Mouse (Mus musculus) CH12.LX (cell line): ENCODE data around the gene Cstl1.

ENCODE experiments used
- CTCF ChIP-seq, 2 experiments: IDR thresholded peaks in 1 of 2; conservative IDR thresholded peaks in 1 of 2; 2 replicates each; pipeline ENCODE4 v1.5.1; 2011 to 2012; ENCODE audit warnings: low read depth in 2 of 2, low read length in 2 of 2, improper control_type of control experiment in 1 of 2, inconsistent platforms in 1 of 2, mild to moderate bottlenecking in 1 of 2, moderate library complexity in 1 of 2
- POLR2A ChIP-seq: IDR thresholded peaks from 2 replicates; pipeline ENCODE4 v1.6.1; 2011; ENCODE audit warnings: low read depth, mild to moderate bottlenecking, improper control_type of control experiment, low read length
- TBP ChIP-seq: conservative IDR thresholded peaks from 2 replicates; pipeline ENCODE4 v1.6.1; 2011; ENCODE audit warnings: low read depth, low read length, improper control_type of control experiment

DNA sequence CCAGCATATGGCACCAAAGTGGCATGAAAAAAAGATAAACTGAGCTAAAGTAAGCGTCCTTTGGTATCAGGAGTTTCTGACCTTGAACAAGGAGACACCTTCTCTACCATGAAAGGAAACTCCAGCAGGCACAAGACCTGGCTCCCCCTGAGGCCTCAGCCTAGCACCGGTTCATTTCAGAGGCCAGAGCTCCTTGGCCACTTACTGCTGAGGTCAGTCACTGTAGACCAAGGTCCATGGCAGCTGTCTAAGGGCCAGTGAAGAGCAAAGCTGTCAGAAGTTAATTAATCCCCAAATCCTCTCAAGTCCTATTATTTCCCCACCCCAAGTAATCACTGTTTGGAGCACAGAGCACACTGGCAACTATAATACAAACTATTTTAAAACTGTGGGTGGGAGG is 33.1 kb upstream of the Cstl1 start:
- TF ChIP-seq TBP (no peak), POLR2A (no peak), CTCF (conservative IDR thresholded peaks at IDR 0.05 in 1 of 2, IDR thresholded peaks at IDR 0.05 in 1 of 2; ENCODE audit: low read depth in 2 of 2, low read length in 2 of 2) (no peak)
